Mouse (Mus musculus) stomach, postnatal 0 days (tissue): Measurements from ENCODE around the gene Rest. TPM values are rescaled to one million over a fixed set of nuclear protein-coding genes. Genes with fewer than 3 reads are reported as not detected.

Source experiments
- ATAC-seq: fragments of 200-750 bp; cut with Nextera tagmentation; 2 replicates; pipeline ENCODE4 v1.8.0; 2017; ENCODE audit not compliant: low FRiP score, low TSS enrichment
- DNase-seq: peaks from one replicate; pipeline ENCODE4 v3.0.0-alpha.2; 2016; ENCODE audit warnings: low spot score
- H3K27ac ChIP-seq: fragments of 300-500 bp; sonication (generic); replicated peaks from 2 replicates; pipeline ENCODE4 v1.5.1; 2014; ENCODE audit warnings: mild to moderate bottlenecking, control low read depth
- H3K27me3 ChIP-seq: fragments of 300-500 bp; sonication (generic); 2 replicates; pipeline ENCODE4 v1.6.1; 2014; ENCODE audit warnings: low read length; ENCODE audit not compliant: control insufficient read depth, insufficient read depth
- H3K36me3 ChIP-seq: fragments of 300-500 bp; sonication (generic); 2 replicates; pipeline ENCODE4 v1.6.1; 2014; ENCODE audit warnings: low read length, mixed read lengths; ENCODE audit not compliant: control insufficient read depth, insufficient read depth
- H3K4me1 ChIP-seq: fragments of 300-500 bp; sonication (generic); replicated peaks from 2 replicates; pipeline ENCODE4 v1.6.1; 2014; ENCODE audit warnings: antibody characterized with exemption; ENCODE audit not compliant: control insufficient read depth, insufficient read depth
- H3K4me2 ChIP-seq: fragments of 300-500 bp; sonication (generic); replicated peaks from 2 replicates; pipeline ENCODE4 v1.6.1; 2014; ENCODE audit warnings: low read depth, mild to moderate bottlenecking, control low read depth, moderate library complexity
- H3K4me3 ChIP-seq: fragments of 300-500 bp; sonication (generic); 2 replicates; pipeline ENCODE4 v1.5.1; 2014; ENCODE audit warnings: low read depth, low read length, control low read depth
- H3K9ac ChIP-seq: fragments of 300-500 bp; sonication (generic); 2 replicates; pipeline ENCODE4 v1.6.1; 2014; ENCODE audit warnings: mild to moderate bottlenecking, low read length, control low read depth, mixed read lengths
- H3K9me3 ChIP-seq: fragments of 300-500 bp; sonication (generic); 2 replicates; pipeline ENCODE4 v1.6.1; 2016; ENCODE audit warnings: low read length; ENCODE audit not compliant: control insufficient read depth
- CTCF ChIP-seq: IDR thresholded peaks from 2 replicates; pipeline ENCODE4 v1.5.1; 2016; ENCODE audit warnings: antibody characterized with exemption, low read depth, mild to moderate bottlenecking, moderate library complexity
- EP300 ChIP-seq: optimal IDR thresholded peaks from 2 replicates; pipeline ENCODE3; 2016; ENCODE audit warnings: antibody characterized with exemption
- WGBS: fragments of 180-500 bp; shearing (Covaris S2); extraction: QIAGEN DNeasy Blood & Tissue Kit; methylation state at CpG from one replicate; pipeline ENCODE4 v1.1.7; 2014; 5-methylcytosine and 5-hydroxymethylcytosine counted together
- polyA plus RNA-seq: library from polyadenylated mRNA; unstranded; fragments of >200 nt; fragmentation: Nextera tagmentation; extraction: Ambion mirVana; gene quantifications from 2 replicates; pipeline ENCODE4 v1.2.1, GENCODE M21; 2015

The Rest gene
- polyA plus RNA-seq, 1 experiment from 2014 or later = 12.5 TPM

DNA sequence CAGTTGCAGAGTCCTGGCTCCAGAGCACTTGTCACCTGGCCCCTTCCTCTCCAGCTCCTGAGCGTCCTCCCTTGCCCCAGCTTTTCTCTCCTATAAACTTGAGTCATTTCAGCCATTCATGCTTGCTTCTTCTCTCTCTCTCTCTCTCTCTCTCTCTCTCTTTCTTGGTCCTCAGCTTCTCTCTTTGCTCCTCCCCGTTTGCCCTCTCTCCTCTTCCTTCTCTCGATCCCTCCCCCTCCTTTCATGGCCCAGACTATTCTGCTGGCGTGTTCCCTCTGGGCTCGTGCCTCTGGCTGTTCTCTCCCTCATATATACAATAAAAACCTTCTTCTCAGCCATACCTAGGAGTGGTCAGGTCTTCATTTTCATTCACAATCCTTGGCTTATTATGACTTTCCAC is 13.6 kb upstream of the Rest start:
- DNase-seq (no peak), ATAC-seq (no peak)
- Histone ChIP-seq H3K9me3 (no peaks in the 10 kb centered on the region), H3K9ac (no peak overlapping the region), H3K4me2 (no peak overlapping the region), H3K4me1 (no peaks in the 10 kb centered on the region), H3K36me3 (no peaks in the 10 kb centered on the region), H3K27ac (no peak overlapping the region), H3K4me3 (no peak overlapping the region), H3K27me3 (no peaks in the 10 kb centered on the region)
- 28% methylated on average over 5 of the region's 5 CpGs for WGBS
- no peak for TF ChIP-seq CTCF
- TF ChIP-seq EP300 = no peak

- DNase-seq (no peak), ATAC-seq (no peak)
- no peak overlapping the region for H3K27ac ChIP-seq
- no peak overlapping the region for H3K9ac ChIP-seq
- no peak overlapping the region for H3K4me3 ChIP-seq
- H3K36me3 ChIP-seq = no peaks in the 10 kb centered on the region
- H3K27me3 ChIP-seq = no peaks in the 10 kb centered on the region
- TF ChIP-seq EP300 (no peak), CTCF (no peak)
- no peaks in the 10 kb centered on the region for H3K9me3 ChIP-seq
- WGBS = 52% methylated on average over 8 of the region's 8 CpGs
- H3K4me2 ChIP-seq = no peak overlapping the region
- H3K4me1 ChIP-seq = no peaks in the 10 kb centered on the region
Observed at GRCm38 (mm10) chr5:77252115-77252827, 13.0 kb upstream of the Rest start.

- no peak overlapping the region for H3K4me2 ChIP-seq
- H3K4me1 ChIP-seq = no peaks in the 10 kb centered on the region
- ATAC-seq = no peak
- no peak overlapping the region for H3K9ac ChIP-seq
- DNase-seq = no peak
- H3K27ac ChIP-seq = no peak overlapping the region
- H3K36me3 ChIP-seq = no peaks in the 10 kb centered on the region
- no peaks in the 10 kb centered on the region for H3K27me3 ChIP-seq
- 82% methylated on average over 1 of the region's 1 CpGs for WGBS
- no peak overlapping the region for H3K4me3 ChIP-seq
- TF ChIP-seq EP300 = no peak
- TF ChIP-seq CTCF = no peak
- H3K9me3 ChIP-seq = no peaks in the 10 kb centered on the region
Observed at GRCm38 (mm10) chr5:77253154-77253553, 12.1 kb upstream of the Rest start.

GRCm38 (mm10) chr5:77254402-77254801 is 10.9 kb upstream of the Rest start:
- no peaks in the 10 kb centered on the region for H3K36me3 ChIP-seq
- DNase-seq (no peak), ATAC-seq (no peak)
- no peaks in the 10 kb centered on the region for H3K9me3 ChIP-seq
- H3K4me3 ChIP-seq = no peak overlapping the region
- no peaks in the 10 kb centered on the region for H3K27me3 ChIP-seq
- no peak overlapping the region for H3K27ac ChIP-seq
- no peak overlapping the region for H3K4me2 ChIP-seq
- WGBS = 77% methylated on average over 3 of the region's 3 CpGs
- no peaks in the 10 kb centered on the region for H3K4me1 ChIP-seq
- H3K9ac ChIP-seq = no peak overlapping the region
- TF ChIP-seq EP300 (no peak), CTCF (no peak)

GRCm38 (mm10) chr5:77257603-77258002 is 7.7 kb upstream of the Rest start:
- Histone ChIP-seq H3K36me3 (no peaks in the 10 kb centered on the region), H3K4me2 (no peak overlapping the region), H3K27ac (no peak overlapping the region), H3K4me1 (no peaks in the 10 kb centered on the region), H3K4me3 (no peak overlapping the region), H3K9me3 (no peaks in the 10 kb centered on the region), H3K27me3 (no peaks in the 10 kb centered on the region), H3K9ac (no peak overlapping the region)
- no peak for DNase-seq
- WGBS = 60% methylated on average over 3 of the region's 3 CpGs
- TF ChIP-seq CTCF (no peak), EP300 (no peak)
- ATAC-seq = no peak

DNA sequence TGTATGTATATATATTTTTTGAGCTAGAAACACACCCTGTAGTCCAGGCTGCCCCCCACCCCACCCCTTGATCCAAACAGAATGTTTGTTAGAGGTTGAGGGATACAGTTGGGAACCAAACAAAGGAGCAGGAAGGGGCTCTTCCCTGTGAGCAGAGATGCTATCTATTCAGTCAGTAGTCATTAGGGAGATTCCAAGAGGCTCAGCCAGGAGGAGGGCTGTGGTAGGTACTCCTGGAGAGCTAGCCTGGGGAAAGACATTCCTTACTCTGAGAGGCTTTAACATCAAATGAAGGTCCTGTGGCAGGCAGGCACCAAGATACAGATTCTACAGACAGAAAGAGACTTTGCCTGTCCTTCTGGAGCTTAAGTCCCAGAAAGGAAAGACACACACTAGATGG is 6.0 kb upstream of the Rest start:
- no peak overlapping the region for H3K4me3 ChIP-seq
- no peak for DNase-seq
- TF ChIP-seq CTCF (no peak), EP300 (no peak)
- no peaks in the 10 kb centered on the region for H3K27me3 ChIP-seq
- H3K4me2 ChIP-seq = no peak overlapping the region
- H3K4me1 ChIP-seq = no peaks in the 10 kb centered on the region
- H3K36me3 ChIP-seq = no peaks in the 10 kb centered on the region
- no peaks in the 10 kb centered on the region for H3K9me3 ChIP-seq
- no peak overlapping the region for H3K9ac ChIP-seq
- H3K27ac ChIP-seq = no peak overlapping the region
- no peak for ATAC-seq
